Mouse (Mus musculus): Measurements from ENCODE around the gene Exoc7.

The Exoc7 gene

GRCm38 (mm10) chr11:116318719-116319659 is 12.0 kb upstream of the Exoc7 start:
- WGBS: 3% methylated on average over 41 of the region's 41 CpGs

DNA sequence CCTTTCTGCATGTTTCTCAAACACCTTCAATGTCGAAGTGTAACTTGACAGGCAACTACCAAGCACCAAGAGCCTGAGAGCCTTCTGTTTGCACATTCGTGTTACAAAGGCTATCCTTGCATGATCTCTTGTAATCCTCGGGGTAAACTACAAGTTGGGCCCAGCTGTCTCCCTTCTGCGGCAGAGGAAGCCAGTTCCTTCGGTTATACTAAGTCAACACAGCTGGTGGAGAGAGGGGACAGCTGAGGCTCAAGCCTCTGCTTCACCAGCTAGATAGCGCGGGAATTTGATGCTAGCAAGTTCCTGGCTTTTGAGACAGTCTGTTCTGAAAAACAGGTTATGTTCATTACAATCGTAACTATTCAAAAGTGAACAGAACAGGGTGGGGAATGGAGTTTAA is 5.3 kb upstream of the Exoc7 start:
- WGBS: 60% methylated on average over 8 of the region's 8 CpGs

GRCm38 (mm10) chr11:116311169-116311568 is 4.1 kb upstream of the Exoc7 start:
- WGBS: 15% methylated on average over 8 of the region's 8 CpGs

DNA sequence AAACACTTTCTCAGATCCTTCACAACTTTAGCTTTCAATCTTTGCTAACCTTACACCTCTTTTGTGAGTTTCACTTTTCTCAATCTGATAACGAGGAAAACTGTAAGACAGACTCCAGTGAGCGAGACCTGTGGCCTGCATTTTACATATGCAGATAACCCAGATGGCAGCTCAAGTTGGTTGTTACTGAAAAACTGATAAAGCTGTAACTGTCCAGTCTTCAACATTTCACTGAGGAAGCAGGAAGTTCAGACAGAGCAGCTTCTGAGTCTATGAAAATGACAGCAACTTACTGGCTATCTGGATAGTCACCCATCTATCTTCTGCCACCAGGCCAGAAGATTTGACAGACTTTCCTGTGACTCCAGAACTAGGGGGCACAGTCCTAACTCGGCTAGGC is 2.6 kb upstream of the Exoc7 start:
- WGBS: 84% methylated on average over 3 of the region's 3 CpGs

- WGBS: 93% methylated on average over 12 of the region's 12 CpGs
Measured at GRCm38 (mm10) chr11:116307762-116308531, 914 bp upstream of the Exoc7 start.

GRCm38 (mm10) chr11:116306126-116306982 is 679 bp downstream of the Exoc7 start:
- 1% methylated on average over 53 of the region's 53 CpGs for WGBS

GRCm38 (mm10) chr11:116305423-116305822 is 1.6 kb downstream of the Exoc7 start:
- 98% methylated on average over 2 of the region's 2 CpGs for WGBS

DNA sequence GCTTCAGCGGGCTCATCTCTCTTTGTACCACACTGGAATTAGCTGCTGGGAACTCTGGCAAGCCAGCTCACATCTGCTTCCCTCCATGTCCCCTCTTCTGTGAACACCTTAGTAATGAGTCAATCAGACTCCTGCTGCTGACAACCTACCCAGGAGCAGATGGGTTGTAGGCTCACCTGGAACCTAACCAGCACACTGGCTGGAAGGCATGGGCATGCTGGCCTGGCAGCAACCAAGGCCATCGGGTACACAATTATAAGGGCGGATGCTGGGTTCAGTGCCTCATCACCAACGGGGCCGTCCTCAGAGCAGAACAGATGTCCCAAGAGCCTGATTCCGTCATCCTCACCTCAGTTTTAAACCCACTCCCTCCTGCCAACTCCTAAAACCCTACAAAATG is 8.4 kb downstream of the Exoc7 start:
- 83% methylated on average over 6 of the region's 6 CpGs for WGBS

- WGBS: 85% methylated on average over 11 of the region's 11 CpGs
Measured at GRCm38 (mm10) chr11:116298221-116298620, 8.8 kb downstream of the Exoc7 start.

DNA sequence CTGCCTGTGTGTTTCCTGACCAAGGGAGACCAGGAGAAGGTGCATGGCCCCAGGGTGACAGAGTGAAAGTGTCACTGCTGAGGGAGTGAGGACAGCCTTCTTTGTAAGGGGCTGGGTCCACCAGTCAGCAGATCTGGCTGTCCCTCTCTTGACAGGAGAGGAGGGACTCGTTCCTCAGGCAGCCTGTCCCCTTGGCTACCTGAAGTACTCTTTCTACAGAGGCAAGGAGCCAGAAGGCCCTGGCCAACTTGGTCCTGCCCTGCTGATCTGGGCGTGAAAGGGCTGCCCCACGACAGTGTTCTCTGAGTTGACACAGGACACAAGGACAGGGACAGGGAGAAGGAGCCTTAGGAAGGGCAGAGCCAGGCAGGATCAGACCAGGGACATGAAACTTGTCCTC is 10.0 kb downstream of the Exoc7 start:
- 63% methylated on average over 3 of the region's 3 CpGs for WGBS

DNA sequence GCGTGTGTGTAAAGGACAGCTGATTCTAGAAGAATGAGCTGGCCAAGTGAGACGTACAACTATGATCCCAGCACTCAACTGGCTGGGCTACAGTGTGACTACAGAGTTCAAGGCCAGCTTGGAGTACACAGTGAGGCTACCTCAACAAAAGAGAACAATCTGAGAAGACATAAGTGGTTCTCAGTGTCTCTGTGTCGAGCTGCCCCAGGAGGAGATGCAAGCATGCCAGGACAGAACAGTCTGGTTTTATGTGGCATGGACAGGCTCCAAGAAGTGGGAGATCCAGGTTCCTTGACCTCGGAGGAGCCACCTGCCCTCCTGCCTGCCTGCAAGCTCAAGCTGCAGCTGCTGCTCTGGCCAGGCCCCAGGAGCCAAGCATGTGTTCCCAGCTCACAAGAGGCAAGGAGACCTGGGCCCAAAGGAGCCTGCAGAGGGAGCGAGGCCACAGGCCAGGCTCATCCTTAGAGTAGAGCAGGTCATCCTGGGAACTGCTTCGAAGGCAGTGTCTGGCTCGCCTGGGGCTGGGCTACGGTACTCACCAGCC is 10.8 kb downstream of the Exoc7 start:
- WGBS: 79% methylated on average over 8 of the region's 8 CpGs

- 32% methylated on average over 5 of the region's 5 CpGs for WGBS
Measured at GRCm38 (mm10) chr11:116294319-116294718, 12.7 kb downstream of the Exoc7 start.

DNA sequence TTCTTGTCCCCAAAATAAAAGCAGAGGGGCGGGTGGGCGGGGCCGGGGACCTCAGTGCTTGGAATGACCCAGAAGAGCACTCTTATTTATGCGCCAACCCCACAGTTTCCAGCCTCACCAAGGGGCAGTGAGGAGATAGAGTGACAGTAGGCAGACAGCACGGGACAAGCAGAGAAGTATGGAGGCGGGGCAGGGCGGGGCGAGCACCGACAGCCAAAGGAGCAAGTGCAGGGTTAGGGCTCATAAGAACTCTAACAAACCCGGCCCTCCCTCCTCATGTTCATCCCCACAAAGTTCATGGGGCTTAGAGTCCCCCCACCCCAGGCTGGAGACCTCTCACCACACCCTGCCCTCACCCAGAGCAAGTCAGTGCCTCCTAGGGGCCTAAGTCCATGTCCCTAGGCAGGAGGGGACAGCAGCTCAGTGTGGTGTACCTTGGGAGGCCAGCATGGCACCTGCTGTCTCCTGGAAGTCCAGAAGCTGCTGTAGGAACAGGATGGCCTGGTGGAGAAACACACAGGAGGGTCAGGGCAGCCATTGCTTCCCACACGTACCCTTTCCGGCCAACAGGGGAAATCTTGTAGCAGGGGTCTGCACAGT is 13.4 kb downstream of the Exoc7 start:
- WGBS: 90% methylated on average over 12 of the region's 12 CpGs

GRCm38 (mm10) chr11:116292401-116292800 is 14.6 kb downstream of the Exoc7 start:
- 90% methylated on average over 13 of the region's 13 CpGs for WGBS

GRCm38 (mm10) chr11:116290556-116290955 is 16.5 kb downstream of the Exoc7 start:
- WGBS: 64% methylated on average over 8 of the region's 8 CpGs

DNA sequence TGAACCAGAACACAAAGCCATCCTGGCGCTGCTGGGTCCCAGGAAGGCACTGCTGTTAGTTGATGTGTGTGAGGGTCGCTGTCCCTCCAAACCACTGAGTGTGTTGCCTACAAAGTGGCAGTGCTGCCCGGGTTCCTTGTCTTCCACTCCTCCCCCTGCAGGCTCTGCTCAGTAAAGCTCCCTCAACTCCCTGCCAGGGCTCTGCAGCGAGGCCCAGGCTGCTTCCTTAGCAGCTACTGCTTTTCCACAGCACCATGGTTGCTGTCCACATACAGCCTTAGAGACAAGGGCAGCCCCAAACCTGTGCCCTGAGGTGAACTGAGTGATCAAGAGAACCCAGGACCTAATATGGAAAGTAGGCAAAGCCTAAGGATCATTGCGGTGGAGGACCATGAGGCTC is 19.7 kb downstream of the Exoc7 start:
- 71% methylated on average over 5 of the region's 5 CpGs for WGBS

DNA sequence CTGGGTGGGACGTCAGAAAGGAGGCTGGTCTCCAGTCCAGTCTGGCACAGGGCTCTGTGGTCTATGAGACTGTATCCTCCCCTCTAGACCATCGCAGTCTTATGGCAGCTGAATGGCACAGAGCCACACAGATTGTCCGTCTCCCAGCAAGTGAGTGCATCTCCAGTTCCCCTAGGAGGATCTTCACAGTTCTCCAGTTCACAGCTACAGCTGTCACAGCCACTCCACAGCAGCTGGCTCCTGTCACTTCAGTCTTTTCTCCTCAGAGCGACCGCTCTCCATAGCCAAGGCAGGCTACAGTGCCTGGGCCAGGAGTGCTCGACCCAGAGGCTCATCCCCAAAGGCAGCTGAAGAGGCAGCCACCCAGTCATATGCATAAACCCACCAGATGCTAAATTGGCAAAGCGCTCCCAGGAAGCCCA is 21.3 kb downstream of the Exoc7 start:
- 64% methylated on average over 7 of the region's 7 CpGs for WGBS

DNA sequence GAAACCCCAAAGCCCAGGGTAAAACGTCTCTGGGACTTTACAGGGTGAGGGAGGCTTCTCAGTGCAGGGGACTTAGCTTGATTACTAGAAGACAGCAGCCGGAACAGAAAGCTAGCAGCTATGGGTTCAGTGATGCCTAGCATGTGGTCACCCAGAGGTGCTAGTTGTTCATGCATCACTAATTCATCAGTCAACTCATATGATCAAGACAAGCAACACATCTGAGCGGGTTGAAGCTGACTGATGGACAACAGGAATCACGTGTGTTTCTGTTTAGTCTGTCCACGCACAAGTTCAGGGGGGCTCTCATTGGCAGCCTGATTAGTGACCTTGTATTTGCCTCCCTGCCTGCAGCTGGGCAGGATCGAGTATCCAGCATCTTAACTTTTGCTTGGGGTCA is 23.1 kb downstream of the Exoc7 start:
- 57% methylated on average over 6 of the region's 6 CpGs for WGBS

DNA sequence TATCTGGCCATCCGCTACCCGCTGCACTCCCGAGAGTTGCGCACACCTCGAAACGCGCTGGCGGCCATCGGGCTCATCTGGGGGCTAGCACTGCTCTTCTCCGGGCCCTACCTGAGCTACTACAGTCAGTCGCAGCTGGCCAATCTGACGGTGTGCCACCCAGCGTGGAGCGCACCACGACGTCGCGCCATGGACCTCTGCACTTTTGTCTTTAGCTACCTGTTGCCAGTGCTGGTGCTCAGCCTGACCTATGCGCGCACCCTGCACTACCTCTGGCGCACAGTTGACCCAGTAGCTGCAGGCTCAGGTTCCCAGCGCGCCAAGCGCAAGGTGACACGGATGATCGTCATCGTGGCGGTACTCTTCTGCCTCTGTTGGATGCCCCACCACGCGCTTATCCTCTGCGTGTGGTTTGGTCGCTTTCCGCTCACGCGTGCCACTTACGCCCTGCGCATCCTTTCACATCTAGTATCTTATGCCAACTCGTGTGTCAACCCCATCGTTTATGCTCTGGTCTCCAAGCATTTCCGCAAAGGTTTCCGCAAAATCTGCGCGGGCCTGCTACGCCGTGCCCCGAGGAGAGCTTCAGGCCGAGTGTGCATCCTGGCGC is 24.0 kb downstream of the Exoc7 start:
- WGBS: 9% methylated on average over 48 of the region's 48 CpGs

- WGBS: under 1% methylated on average over 11 of the region's 11 CpGs
Measured at GRCm38 (mm10) chr11:116282089-116282488, 24.9 kb downstream of the Exoc7 start.

DNA sequence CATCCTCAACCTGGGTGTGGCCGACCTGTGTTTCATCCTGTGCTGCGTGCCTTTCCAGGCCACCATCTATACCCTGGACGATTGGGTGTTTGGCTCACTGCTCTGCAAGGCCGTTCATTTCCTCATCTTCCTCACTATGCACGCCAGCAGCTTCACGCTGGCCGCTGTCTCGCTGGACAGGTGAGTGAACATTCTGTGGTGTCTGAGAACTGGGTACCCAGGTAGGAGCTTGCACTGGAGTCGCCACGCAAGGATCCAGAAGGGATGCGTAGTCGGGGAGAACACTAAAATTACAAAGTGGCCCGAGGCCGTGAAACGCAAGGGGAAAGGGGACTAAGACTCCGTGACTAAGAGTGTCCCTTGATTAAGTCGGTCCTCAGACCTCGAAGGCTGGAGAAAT is 25.4 kb downstream of the Exoc7 start:
- WGBS: 2% methylated on average over 18 of the region's 18 CpGs

All from cerebral cortex, adult 2 months (tissue).